Mouse (Mus musculus): ENCODE data around the gene Sox8. TPM values are rescaled to one million over a fixed set of nuclear protein-coding genes. Genes with fewer than 3 reads are reported as not detected.

Gene Sox8
- total RNA-seq, 1 experiment, result 0.40 TPM

GRCm38 (mm10) chr17:25522080-25522479, 48.4 kb downstream of the Sox8 start:
- no peak for DNase-seq (ENCODE audit: low read depth, low spot score)
- no peaks in the 10 kb centered on the region for H3K4me1 ChIP-seq (ENCODE audit: control insufficient read depth in 2 of 2, insufficient read depth in 2 of 2, low read length in 2 of 2, poor library complexity in 1 of 2)
- H3K4me3 ChIP-seq (ENCODE audit: insufficient read depth in 1 of 2, low read depth in 1 of 2, low read length in 2 of 2, poor library complexity in 1 of 2, severe bottlenecking in 1 of 2), result no peak overlapping the region
- no peaks in the 10 kb centered on the region for H3K36me3 ChIP-seq (ENCODE audit: control insufficient read depth, insufficient read depth, low read length, poor library complexity, severe bottlenecking)
- H3K27ac ChIP-seq (ENCODE audit: insufficient read depth, low read depth, low read length, poor library complexity, severe bottlenecking), result no peak overlapping the region
- TF ChIP-seq ZC3H11A (IDR thresholded peaks at IDR 0.05; ENCODE audit: borderline replicate concordance, low read depth, low read length) (no peak), HCFC1 (IDR thresholded peaks at IDR 0.05; ENCODE audit: borderline replicate concordance, insufficient read depth, low read length) (no peak)
- no peaks in the 10 kb centered on the region for H3K9me3 ChIP-seq (ENCODE audit: control insufficient read depth, insufficient read depth, low read depth, low read length)
- in situ Hi-C loops (cut with MboI; ENCODE audit: low sequenced_read_pairs in 2 of 2, unreplicated experiment in 2 of 2), result no loop called here
- no peak overlapping the region for H3K9ac ChIP-seq (ENCODE audit: insufficient read depth, low read depth, low read length, poor library complexity, severe bottlenecking)

GRCm38 (mm10) chr17:25520492-25520891, 50.0 kb downstream of the Sox8 start:
- H3K36me3 ChIP-seq (ENCODE audit: control insufficient read depth, insufficient read depth, low read length, poor library complexity, severe bottlenecking), result no peaks in the 10 kb centered on the region
- no peak overlapping the region for H3K4me3 ChIP-seq (ENCODE audit: insufficient read depth in 1 of 2, low read depth in 1 of 2, low read length in 2 of 2, poor library complexity in 1 of 2, severe bottlenecking in 1 of 2)
- in situ Hi-C loops (cut with MboI; ENCODE audit: low sequenced_read_pairs in 2 of 2, unreplicated experiment in 2 of 2), result no loop called here
- H3K27ac ChIP-seq (ENCODE audit: insufficient read depth, low read depth, low read length, poor library complexity, severe bottlenecking), result no peak overlapping the region
- H3K4me1 ChIP-seq (ENCODE audit: control insufficient read depth in 2 of 2, insufficient read depth in 2 of 2, low read length in 2 of 2, poor library complexity in 1 of 2), result no peaks in the 10 kb centered on the region
- DNase-seq (ENCODE audit: low read depth, low spot score), result no peak
- TF ChIP-seq HCFC1 (IDR thresholded peaks at IDR 0.05; ENCODE audit: borderline replicate concordance, insufficient read depth, low read length) (no peak), ZC3H11A (IDR thresholded peaks at IDR 0.05; ENCODE audit: borderline replicate concordance, low read depth, low read length) (no peak), CHD2 (IDR thresholded peaks at IDR 0.05; ENCODE audit: low read depth, low read length) (no peak), ZNF384 (IDR thresholded peaks at IDR 0.05; ENCODE audit: low read depth, low read length) (no peak), MAFK (IDR thresholded peaks at IDR 0.05; ENCODE audit: insufficient read depth, low read depth, low read length) (no peak)
- H3K9ac ChIP-seq (ENCODE audit: insufficient read depth, low read depth, low read length, poor library complexity, severe bottlenecking), result no peak overlapping the region
- H3K9me3 ChIP-seq (ENCODE audit: control insufficient read depth, insufficient read depth, low read depth, low read length), result no peaks in the 10 kb centered on the region

GRCm38 (mm10) chr17:25519511-25519910, 51.0 kb downstream of the Sox8 start:
- in situ Hi-C loops (cut with MboI; ENCODE audit: low sequenced_read_pairs in 2 of 2, unreplicated experiment in 2 of 2), result no loop called here
- H3K9ac ChIP-seq (ENCODE audit: insufficient read depth, low read depth, low read length, poor library complexity, severe bottlenecking), result no peak overlapping the region
- no peak overlapping the region for H3K4me3 ChIP-seq (ENCODE audit: insufficient read depth in 1 of 2, low read depth in 1 of 2, low read length in 2 of 2, poor library complexity in 1 of 2, severe bottlenecking in 1 of 2)
- H3K9me3 ChIP-seq (ENCODE audit: control insufficient read depth, insufficient read depth, low read depth, low read length), result no peaks in the 10 kb centered on the region
- no peaks in the 10 kb centered on the region for H3K36me3 ChIP-seq (ENCODE audit: control insufficient read depth, insufficient read depth, low read length, poor library complexity, severe bottlenecking)
- DNase-seq (ENCODE audit: low read depth, low spot score), result no peak
- no peaks in the 10 kb centered on the region for H3K4me1 ChIP-seq (ENCODE audit: control insufficient read depth in 2 of 2, insufficient read depth in 2 of 2, low read length in 2 of 2, poor library complexity in 1 of 2)
- TF ChIP-seq CHD2 (IDR thresholded peaks at IDR 0.05; ENCODE audit: low read depth, low read length) (no peak), ZNF384 (IDR thresholded peaks at IDR 0.05; ENCODE audit: low read depth, low read length) (no peak), HCFC1 (IDR thresholded peaks at IDR 0.05; ENCODE audit: borderline replicate concordance, insufficient read depth, low read length) (no peak), ZC3H11A (IDR thresholded peaks at IDR 0.05; ENCODE audit: borderline replicate concordance, low read depth, low read length) (no peak), MAFK (IDR thresholded peaks at IDR 0.05; ENCODE audit: insufficient read depth, low read depth, low read length) (no peak)
- no peak overlapping the region for H3K27ac ChIP-seq (ENCODE audit: insufficient read depth, low read depth, low read length, poor library complexity, severe bottlenecking)

GRCm38 (mm10) chr17:25518144-25518543, 52.3 kb downstream of the Sox8 start:
- in situ Hi-C loops (cut with MboI; ENCODE audit: low sequenced_read_pairs in 2 of 2, unreplicated experiment in 2 of 2), result no loop called here
- Histone ChIP-seq H3K9ac (ENCODE audit: insufficient read depth, low read depth, low read length, poor library complexity, severe bottlenecking) (peak overlapping the region; percentile 7; the same call in 1 of the 2 replicates), H3K4me1 (ENCODE audit: control insufficient read depth in 2 of 2, insufficient read depth in 2 of 2, low read length in 2 of 2, poor library complexity in 1 of 2) (peaks cover 0 to 2% of the 10 kb centered on the region in 2 experiments; a peak in 1 of 4 replicates), H3K4me3 (ENCODE audit: insufficient read depth in 1 of 2, low read depth in 1 of 2, low read length in 2 of 2, poor library complexity in 1 of 2, severe bottlenecking in 1 of 2) (peak overlapping the region; percentile 18 to 41; a peak in 2 of 4 replicates), H3K27ac (ENCODE audit: insufficient read depth, low read depth, low read length, poor library complexity, severe bottlenecking) (no peak overlapping the region), H3K9me3 (ENCODE audit: control insufficient read depth, insufficient read depth, low read depth, low read length) (no peaks in the 10 kb centered on the region), H3K36me3 (ENCODE audit: control insufficient read depth, insufficient read depth, low read length, poor library complexity, severe bottlenecking) (no peaks in the 10 kb centered on the region)
- TF ChIP-seq ZNF384 (IDR thresholded peaks at IDR 0.05; ENCODE audit: low read depth, low read length) (no peak), HCFC1 (IDR thresholded peaks at IDR 0.05; ENCODE audit: borderline replicate concordance, insufficient read depth, low read length) (no peak), ZC3H11A (IDR thresholded peaks at IDR 0.05; ENCODE audit: borderline replicate concordance, low read depth, low read length) (no peak), MAFK (IDR thresholded peaks at IDR 0.05; ENCODE audit: insufficient read depth, low read depth, low read length) (no peak), CHD2 (IDR thresholded peaks at IDR 0.05; ENCODE audit: low read depth, low read length) (no peak)
- DNase-seq (ENCODE audit: low read depth, low spot score), result no peak

- H3K9me3 ChIP-seq (ENCODE audit: control insufficient read depth, insufficient read depth, low read depth, low read length), result no peaks in the 10 kb centered on the region
- H3K4me1 ChIP-seq (ENCODE audit: control insufficient read depth in 2 of 2, insufficient read depth in 2 of 2, low read length in 2 of 2, poor library complexity in 1 of 2), result peaks cover 0 to 5% of the 10 kb centered on the region in 2 experiments; a peak in 1 of 4 replicates
- H3K36me3 ChIP-seq (ENCODE audit: control insufficient read depth, insufficient read depth, low read length, poor library complexity, severe bottlenecking), result no peaks in the 10 kb centered on the region; the same call in 1 of the 2 replicates
- no peak for TF ChIP-seq HCFC1 (IDR thresholded peaks at IDR 0.05; ENCODE audit: borderline replicate concordance, insufficient read depth, low read length)
- no peak for TF ChIP-seq MAFK (IDR thresholded peaks at IDR 0.05; ENCODE audit: insufficient read depth, low read depth, low read length)
- TF ChIP-seq CHD2 (IDR thresholded peaks at IDR 0.05; ENCODE audit: low read depth, low read length), result no peak
- TF ChIP-seq ZC3H11A (IDR thresholded peaks at IDR 0.05; ENCODE audit: borderline replicate concordance, low read depth, low read length), result no peak
- no peak for TF ChIP-seq ZNF384 (IDR thresholded peaks at IDR 0.05; ENCODE audit: low read depth, low read length)
- H3K9ac ChIP-seq (ENCODE audit: insufficient read depth, low read depth, low read length, poor library complexity, severe bottlenecking), result no peak overlapping the region
- no peak overlapping the region for H3K27ac ChIP-seq (ENCODE audit: insufficient read depth, low read depth, low read length, poor library complexity, severe bottlenecking)
- no peak for DNase-seq (ENCODE audit: low read depth, low spot score)
- H3K4me3 ChIP-seq (ENCODE audit: insufficient read depth in 1 of 2, low read depth in 1 of 2, low read length in 2 of 2, poor library complexity in 1 of 2, severe bottlenecking in 1 of 2), result no peak overlapping the region
- in situ Hi-C loops (cut with MboI; ENCODE audit: low sequenced_read_pairs in 2 of 2, unreplicated experiment in 2 of 2), result no loop called here
Measured at GRCm38 (mm10) chr17:25516315-25516714, 54.2 kb downstream of the Sox8 start.

Other genes with a start within 250 kb of the Sox8 start
- gene Tpsab1, start 225.1 kb downstream of the Sox8 start, total RNA-seq (2012; rRNA removed), result not detected in 2 replicates
- gene Tpsb2, start 204.4 kb downstream of the Sox8 start, total RNA-seq (2012; rRNA removed), result not detected in 2 replicates
- not detected in 2 replicates for gene Tpsg1, start 201.4 kb downstream of the Sox8 start, total RNA-seq (2012; rRNA removed)
- 2.1 and 5.3 TPM in 2 replicates for gene Cacna1h, start 136.9 kb downstream of the Sox8 start, total RNA-seq (2012; rRNA removed)
- 0.16 TPM in 1 of 2 replicates, not detected in the other for gene Tekt4, start 116.1 kb downstream of the Sox8 start, total RNA-seq (2012; rRNA removed)
- gene Sstr5, start 73.4 kb downstream of the Sox8 start, total RNA-seq (2012; rRNA removed), result 0.95 and 1.3 TPM in 2 replicates
- 16.6 and 33.6 TPM in 2 replicates for gene Lmf1, start 8.4 kb upstream of the Sox8 start, total RNA-seq (2012; rRNA removed)
- 9.9 and 14.5 TPM in 2 replicates for gene Gng13, start 146.5 kb upstream of the Sox8 start, total RNA-seq (2012; rRNA removed)
- gene Chtf18, start 156.7 kb upstream of the Sox8 start, total RNA-seq (2012; rRNA removed), result 102 and 151 TPM in 2 replicates
- gene Rpusd1, start 157.0 kb upstream of the Sox8 start, total RNA-seq (2012; rRNA removed), result 7.6 and 8.7 TPM in 2 replicates
- 0.27 and 0.58 TPM in 2 replicates for gene Mslnl, start 165.4 kb upstream of the Sox8 start, total RNA-seq (2012; rRNA removed)
- 7.5 and 16.0 TPM in 2 replicates for gene Msln, start 183.7 kb upstream of the Sox8 start, total RNA-seq (2012; rRNA removed)
- 27.0 and 32.7 TPM in 2 replicates for gene Narfl, start 203.1 kb upstream of the Sox8 start, total RNA-seq (2012; rRNA removed)
- gene Haghl, start 215.0 kb upstream of the Sox8 start, total RNA-seq (2012; rRNA removed), result 14.5 and 29.5 TPM in 2 replicates
- gene Ccdc78, start 215.9 kb upstream of the Sox8 start, total RNA-seq (2012; rRNA removed), result 0.22 and 0.26 TPM in 2 replicates
- 32.8 and 60.6 TPM in 2 replicates for gene Fam173a, start 222.2 kb upstream of the Sox8 start, total RNA-seq (2012; rRNA removed)
- gene AC134908.4, start 225.0 kb upstream of the Sox8 start, total RNA-seq (2012; rRNA removed), result not detected in 2 replicates
- gene Metrn, start 226.4 kb upstream of the Sox8 start, total RNA-seq (2012; rRNA removed), result 46.1 and 62.7 TPM in 2 replicates
- 1.7 TPM in 2 replicates for gene Fbxl16, start 238.4 kb upstream of the Sox8 start, total RNA-seq (2012; rRNA removed)

Data from ES-E14 (cell line).